Mouse (Mus musculus): Measurements from ENCODE around the gene Trim63.

The Trim63 gene

DNA sequence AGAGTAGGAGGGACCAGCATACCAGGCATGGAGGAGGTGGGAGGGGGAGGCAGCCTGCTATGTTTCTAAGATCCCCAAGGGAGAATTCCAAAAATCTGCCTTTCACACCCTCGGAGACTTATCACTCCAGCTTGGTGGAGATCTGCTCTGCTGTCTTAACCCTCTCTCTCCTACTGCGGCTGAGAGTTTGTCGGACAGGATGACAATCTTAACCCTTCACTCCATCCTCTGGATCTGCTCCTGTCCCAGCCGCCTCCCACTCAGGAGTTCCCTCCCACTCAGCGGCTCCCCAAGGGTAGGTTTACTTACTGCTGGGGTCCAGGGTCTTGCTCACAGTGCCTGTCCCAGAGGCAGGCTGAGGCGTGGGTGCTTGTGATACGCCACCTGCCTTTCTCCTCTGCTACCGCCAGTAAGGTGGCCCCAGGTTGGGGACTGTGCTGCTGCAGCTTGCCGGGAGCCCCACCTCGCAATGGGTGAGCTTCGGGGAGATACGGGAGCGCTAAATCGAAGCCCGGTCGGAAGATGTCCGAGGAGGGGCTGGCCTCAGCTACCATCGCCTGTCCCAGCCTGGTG is 55.8 kb downstream of the Trim63 start:
- DNase-seq (ENCODE audit: low spot score in 2 of 2) = no peak

DNA sequence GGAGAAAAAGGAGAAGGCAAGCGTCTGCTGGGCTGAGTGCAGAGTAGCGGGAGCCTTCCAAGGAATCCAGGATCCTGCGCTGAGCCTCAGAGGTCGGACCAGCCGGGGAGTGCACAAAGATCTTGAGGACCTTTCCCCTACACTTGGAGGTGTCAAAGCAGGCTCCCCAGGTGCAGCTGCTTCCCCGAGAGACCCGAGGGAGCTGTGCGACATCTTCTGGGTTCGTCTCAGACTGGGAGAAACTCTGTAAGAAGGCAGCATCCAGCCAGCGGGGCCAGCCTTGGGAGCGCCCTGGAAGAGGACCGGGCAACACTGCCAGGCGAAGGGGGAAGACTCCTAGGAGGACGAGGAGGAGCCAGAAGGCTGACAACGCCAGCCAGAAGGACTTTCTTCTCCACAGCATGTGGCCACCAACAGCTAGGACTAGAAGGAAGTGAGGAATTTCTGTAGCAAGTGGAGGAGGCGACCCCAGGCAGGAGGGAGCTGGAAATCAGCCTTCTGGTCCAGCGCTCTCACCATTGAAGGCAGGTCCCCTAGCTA is 56.5 kb downstream of the Trim63 start:
- DNase-seq (ENCODE audit: low spot score in 2 of 2) = no peak

DNA sequence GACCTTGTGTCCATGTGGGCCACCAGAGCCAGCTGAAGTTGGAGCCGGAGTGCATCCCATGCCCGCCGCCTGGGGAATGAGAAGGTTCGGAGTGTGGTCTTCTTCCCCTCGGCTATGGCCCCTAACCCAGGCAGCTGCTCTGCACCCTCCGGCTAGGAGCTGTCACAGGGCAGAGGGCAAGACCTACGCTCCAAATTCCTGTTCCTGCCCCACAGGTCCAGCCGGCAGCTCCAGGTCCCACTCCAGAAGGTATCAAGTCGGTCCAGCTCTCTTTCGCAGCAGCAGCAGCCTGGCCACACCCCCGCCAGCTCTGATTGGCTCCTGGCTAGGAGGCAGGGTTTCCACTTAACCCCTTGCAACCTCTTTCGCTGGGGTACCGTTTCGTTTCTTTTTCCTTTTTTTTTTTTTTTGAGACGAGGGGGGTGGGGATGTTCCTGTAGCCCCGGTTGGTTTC is 57.4 kb downstream of the Trim63 start:
- DNase-seq (ENCODE audit: low spot score in 2 of 2) = peak; percentile 69 to 80

DNA sequence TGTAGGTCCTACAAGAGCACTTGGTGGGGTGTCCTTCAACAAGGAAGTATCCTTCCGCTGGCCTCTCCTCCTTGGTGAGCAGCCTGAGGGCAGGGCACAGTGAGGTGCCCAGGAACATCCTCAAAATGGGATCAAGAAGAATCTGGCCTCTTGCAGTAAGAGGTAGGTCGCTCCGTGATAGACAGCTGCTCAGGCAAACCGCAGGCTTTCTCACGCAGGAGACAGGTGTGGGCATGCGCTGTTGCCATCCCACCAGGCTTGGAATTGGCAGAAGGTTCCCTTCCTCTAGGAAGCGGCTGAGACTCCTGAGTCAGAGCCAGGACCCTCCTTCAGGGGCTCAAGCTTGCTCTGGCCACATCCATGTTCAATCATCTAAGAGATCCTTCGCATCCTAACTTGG is 58.4 kb downstream of the Trim63 start:
- no peak for DNase-seq (ENCODE audit: low spot score in 2 of 2)

DNA sequence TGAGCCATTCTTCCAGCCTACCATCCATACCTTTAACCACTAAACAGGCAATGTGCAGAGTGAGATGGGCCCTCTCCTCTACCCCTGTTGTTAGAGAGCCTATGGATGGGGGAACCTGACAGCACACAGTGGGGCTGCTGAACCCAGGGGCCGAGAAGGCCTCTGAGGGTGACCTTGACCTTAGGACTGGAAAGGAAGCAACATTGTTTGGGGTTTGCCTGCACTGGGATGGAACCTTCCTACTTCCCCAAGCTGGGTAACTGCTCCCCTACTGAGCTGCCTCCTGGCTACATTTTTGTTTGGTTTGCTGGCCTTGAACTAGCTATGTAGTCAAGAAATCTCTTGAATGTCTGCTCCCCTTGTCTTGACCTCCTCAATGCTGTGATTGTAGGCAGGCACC is 59.4 kb downstream of the Trim63 start:
- no peak for DNase-seq (ENCODE audit: low spot score in 2 of 2)

DNA sequence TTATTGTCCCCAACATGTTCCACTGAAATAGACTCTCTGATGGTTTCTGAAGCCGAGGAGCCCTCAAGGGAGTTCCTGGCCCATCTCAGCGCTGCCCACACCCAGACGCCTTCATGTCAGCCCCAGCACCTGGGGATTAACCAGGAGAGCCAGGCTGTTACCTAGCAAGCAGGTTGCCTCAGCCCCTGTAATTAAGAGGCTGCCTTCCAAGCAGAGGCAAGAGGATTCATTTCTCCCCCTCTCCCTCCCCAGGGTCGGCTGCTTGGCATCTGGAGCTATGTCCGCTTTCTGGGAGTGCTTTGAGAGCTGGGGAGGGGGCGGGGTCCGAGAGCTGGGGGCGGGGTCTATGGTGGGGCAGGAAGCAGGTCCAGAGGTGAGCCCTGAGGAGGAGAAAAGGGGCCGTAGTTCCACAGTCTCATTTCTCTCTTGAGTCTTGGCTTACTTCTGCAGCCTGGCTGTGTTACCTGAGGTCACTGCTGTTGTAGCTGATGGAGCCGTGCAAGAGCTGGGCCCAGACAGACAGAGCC is 63.2 kb downstream of the Trim63 start:
- no peak for DNase-seq (ENCODE audit: low spot score in 2 of 2)

Measured in urinary bladder, postnatal 4 days (tissue).